Mouse (Mus musculus) lung, postnatal 4 days (tissue): ENCODE data around the gene Galnt6.

Experiments used
- DNase-seq, 2 experiments: peaks; one replicate each; pipeline ENCODE4 v3.0.0; 2021

Gene Galnt6

DNA sequence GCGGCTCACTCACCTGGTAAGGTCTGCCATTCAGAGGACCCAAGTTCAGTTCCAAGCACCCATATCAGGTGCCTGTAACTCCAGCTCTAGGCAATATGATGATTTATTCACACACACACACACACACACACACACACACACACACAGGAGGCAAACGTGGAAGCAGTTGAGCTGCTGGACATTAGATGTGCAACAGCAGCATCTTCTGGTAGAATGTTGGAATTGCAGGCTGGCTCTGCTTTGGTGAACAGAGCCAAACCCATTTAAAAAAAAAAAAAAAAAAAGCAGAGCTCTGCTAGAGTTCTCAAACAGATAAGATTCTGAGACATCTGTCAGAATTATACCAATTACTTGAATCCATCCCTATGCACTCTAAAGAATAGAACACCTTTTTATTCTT lies 46.1 kb downstream of the Galnt6 start:
- DNase-seq, result peak; percentile 73 to 87

GRCm38 (mm10) chr15:100681770-100682169 lies 47.4 kb downstream of the Galnt6 start:
- DNase-seq, result no peak

DNA sequence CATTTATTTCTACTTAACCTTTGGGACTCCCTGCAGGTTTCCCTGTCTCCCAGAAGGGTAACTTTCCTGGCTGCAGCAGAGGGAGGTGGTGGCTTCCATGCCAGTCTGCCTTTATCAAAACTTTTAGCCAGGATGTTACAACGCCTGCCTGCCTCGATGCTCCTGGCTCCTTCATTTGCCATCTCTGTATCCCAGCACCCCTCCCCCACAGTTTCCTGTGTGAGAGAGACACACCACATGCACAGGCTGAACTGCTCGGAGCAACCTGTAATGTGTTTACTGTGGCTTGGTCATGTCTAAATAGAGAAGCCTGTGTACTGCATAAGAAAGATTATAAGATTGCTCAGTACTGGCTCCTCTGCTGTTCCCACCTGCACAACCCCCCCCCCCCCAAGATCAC lies 48.8 kb downstream of the Galnt6 start:
- no peak for DNase-seq

DNA sequence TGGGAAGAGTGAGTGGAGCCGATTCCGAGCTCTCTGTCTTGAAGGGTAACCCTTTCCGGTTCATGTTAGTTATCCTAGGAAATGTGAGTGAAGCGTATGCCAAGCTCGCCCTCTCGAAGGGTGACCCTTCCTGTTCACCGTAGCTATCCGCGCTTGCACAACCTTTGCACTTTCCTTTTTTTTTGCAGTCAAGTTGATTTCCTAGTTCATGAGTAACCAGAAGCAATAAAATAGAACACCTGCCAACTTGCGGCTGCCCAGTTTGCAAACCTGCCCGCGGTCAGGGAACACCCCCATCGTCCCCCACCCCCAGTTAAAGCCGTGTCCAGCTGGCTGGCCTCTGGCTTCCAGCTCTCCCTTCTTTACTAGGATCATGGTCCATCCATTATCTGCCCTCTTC lies 50.2 kb downstream of the Galnt6 start:
- peak in 1 of 2 experiments; percentile 27 for DNase-seq

GRCm38 (mm10) chr15:100678581-100678980 lies 50.6 kb downstream of the Galnt6 start:
- DNase-seq, result peak; percentile 51 to 55

DNA sequence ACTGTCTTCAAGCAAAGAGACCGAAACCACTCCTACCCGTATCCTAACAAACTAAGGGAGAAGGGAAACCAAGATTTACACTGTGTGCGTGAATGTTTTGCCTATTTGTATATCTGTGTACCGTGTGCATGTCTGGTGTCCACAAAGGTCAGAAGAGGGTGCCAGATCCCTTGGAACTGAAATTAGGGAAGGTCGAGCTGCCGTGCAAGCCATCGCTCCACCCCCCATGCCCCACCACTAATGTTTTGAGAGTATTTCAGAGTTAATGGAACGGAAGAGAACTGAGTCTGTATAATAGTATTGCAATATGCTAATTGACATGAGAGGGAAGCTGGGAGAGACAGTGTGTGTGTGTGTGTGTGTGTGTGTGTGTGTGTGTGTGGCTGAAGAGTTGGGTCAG lies 51.5 kb downstream of the Galnt6 start:
- no peak for DNase-seq

DNA sequence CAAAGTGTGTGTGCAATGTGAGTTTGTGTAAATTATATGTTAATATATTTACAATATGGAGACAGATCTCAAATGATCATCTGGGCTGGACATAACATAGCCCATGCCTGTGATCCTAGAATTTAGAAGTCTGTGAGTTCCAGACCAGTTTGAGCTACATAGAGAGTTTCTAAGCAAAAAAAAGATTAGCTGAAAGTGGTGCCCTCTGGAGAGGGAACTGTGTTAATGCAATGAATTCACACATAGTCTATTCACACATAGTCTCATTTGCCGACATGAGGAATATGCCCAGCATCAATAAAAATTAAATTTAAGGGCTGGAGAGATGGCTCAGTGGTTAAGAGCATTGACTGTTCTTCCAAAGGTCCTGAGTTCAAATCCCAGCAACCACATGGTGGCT lies 52.7 kb downstream of the Galnt6 start:
- DNase-seq, result no peak

GRCm38 (mm10) chr15:100675486-100675885 lies 53.7 kb downstream of the Galnt6 start:
- no peak for DNase-seq

DNA sequence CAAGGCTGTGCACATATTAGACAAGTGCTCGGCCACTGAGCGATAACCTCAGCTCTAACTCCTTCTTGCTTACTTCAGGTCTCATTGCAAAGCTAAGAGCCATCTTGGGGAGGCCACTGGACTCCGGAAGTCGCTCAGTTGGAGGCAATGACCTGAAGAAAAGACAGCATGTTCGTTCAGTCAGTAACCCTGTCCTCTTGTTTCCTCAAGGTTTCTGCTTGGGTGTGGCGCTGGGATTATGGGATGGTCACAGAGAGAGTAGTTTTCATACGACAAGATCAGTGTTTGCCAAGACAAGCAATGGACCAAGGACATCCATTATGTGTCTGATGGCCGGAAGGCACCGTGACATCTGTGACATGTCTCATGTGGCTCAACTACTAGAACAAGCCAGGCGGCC lies 54.6 kb downstream of the Galnt6 start:
- no peak for DNase-seq

- DNase-seq, result peak in 1 of 2 experiments; percentile 40
Observed at GRCm38 (mm10) chr15:100673585-100674391, 55.4 kb downstream of the Galnt6 start.

DNA sequence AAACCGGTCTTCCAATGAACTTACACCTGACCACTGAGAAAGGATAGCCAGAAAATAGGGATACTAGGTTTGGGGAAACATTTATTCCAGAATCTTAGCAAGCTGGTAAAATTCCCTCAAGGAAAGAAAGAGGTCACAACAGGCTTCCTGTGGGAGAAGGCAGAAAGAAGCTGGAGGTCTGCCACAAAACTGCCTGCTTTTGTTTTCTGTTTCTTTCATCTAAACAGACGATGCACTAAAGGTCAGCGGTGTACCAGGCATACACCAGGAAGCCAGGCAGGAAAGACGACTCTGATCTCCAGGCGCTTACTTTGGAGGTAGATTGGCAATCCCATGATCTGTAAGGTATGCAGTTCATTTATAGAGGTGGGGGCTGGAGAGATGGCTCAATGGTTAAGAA lies 58.3 kb downstream of the Galnt6 start:
- DNase-seq, result no peak

DNA sequence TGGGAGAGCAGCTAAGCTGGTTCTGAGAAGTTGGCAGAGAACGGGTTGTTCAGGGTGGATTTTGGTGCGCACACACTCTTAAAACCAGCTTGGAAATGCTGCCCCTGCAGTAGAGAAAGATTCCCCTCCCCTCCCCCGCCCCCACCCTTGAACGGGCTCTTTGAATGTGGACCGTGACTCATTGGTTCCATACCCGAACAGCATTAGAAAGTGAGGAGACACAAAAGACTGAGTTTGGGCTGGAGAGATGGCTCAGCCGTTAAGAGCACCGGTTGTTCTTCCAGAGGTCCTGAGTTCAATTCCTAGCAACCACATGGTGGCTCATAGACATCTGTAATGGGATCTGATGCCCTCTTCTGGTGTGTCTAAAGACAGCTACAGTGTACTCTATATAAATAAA lies 59.2 kb downstream of the Galnt6 start:
- no peak for DNase-seq

GRCm38 (mm10) chr15:100669337-100669736 lies 59.8 kb downstream of the Galnt6 start, which contains the start of gene Bin2:
Gene Bin2 (minus strand): TSS chr15:100669553.
- peak; percentile 78 to 79 for DNase-seq

- no peak for DNase-seq
Observed at GRCm38 (mm10) chr15:100667871-100668545, 61.2 kb downstream of the Galnt6 start.

- no peak for DNase-seq
Observed at GRCm38 (mm10) chr15:100667420-100667819, 61.8 kb downstream of the Galnt6 start.

DNA sequence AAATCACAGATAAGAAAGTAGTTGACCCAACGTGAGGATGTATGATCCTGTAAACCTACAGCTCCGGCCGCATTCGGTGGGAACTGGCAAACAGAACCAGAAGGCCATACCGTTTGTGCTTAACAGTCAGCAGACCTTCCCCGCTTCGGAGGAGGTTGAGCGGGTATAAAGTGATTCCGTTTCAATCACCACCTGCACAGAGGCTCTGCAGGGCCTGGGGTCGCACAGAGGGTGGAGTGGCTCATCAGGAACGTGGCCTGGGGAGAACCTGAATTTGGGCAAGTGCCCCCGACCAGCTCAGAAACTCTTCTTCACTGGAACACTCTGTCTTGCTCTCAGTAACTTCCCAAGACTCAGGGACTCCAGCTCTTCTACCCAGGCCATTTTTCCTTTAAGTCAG lies 62.3 kb downstream of the Galnt6 start:
- no peak for DNase-seq

DNA sequence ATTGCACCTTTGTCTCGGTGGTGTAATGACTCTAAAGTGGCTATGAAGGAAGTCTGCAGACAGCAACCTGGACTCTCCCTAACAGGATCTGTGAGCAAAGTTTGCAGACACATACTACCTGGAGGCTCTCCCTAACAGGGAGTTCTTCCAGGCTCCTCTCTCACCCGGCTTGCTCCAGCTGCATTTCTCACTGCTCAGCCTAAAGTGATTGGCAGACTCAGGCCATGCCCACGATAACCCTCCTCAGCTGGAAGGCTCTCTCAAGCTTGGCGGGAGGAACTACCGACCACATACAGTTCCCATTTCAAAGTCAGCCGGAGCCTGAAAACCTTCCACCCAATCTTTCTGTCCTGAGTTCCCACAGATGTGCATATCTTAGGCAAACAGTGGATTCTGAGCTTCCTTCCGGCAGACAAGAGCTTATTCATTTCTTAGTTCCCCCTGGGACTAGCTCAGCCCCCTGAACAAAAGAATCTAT lies 62.9 kb downstream of the Galnt6 start:
- peak; percentile 51 to 55 for DNase-seq

- DNase-seq, result no peak
Observed at GRCm38 (mm10) chr15:100665411-100666218, 63.6 kb downstream of the Galnt6 start.

DNA sequence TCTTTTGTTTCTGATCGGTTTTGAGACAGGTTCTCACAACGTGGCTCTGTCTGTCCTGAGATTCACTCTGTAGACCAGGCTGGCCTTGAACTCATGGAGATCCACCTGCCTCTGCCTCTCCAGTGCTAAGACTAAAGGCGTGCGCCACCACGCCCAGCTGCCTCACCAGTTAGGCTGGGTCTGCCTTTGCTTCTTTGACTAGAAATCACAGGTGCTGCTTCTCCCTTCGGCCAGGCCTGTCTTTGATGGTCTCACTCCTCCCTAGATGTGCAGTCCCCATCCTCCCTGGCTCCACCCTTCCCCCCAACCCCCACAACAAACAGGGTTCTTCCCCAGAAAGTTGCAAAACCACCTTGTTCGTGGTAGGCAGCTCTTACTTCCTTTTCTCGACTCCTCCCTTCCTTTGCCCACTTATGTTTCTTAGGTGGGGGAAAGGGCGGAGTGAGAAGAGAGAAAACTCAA lies 64.3 kb downstream of the Galnt6 start:
- peak; percentile 65 to 70 for DNase-seq

- DNase-seq, result no peak
Observed at GRCm38 (mm10) chr15:100660805-100661204, 68.4 kb downstream of the Galnt6 start.

GRCm38 (mm10) chr15:100660306-100660705 lies 68.9 kb downstream of the Galnt6 start:
- no peak for DNase-seq

- no peak for DNase-seq
Observed at GRCm38 (mm10) chr15:100655201-100655600, 74.0 kb downstream of the Galnt6 start.

- no peak for DNase-seq
Observed at GRCm38 (mm10) chr15:100654271-100654670, 74.9 kb downstream of the Galnt6 start.
